Mouse (Mus musculus) thymus, adult 2 months (tissue): ENCODE measurements around the gene Peak1.

Experiments
- CTCF ChIP-seq: fragments of 200-500 bp; IDR thresholded peaks from 2 replicates; pipeline ENCODE4 v1.5.1; 2012; ENCODE audit warnings: mild to moderate bottlenecking, control low read depth, low read length, moderate library complexity, borderline replicate concordance; ENCODE audit not compliant: control insufficient read depth, poor library complexity, insufficient read depth; ENCODE audit errors: extremely low read depth
- POLR2A ChIP-seq: fragments of 200-500 bp; IDR thresholded peaks from 2 replicates; pipeline ENCODE4 v1.6.1; 2012; ENCODE audit warnings: mild to moderate bottlenecking, low read length, control low read depth, moderate library complexity; ENCODE audit not compliant: control insufficient read depth, poor library complexity, insufficient read depth; ENCODE audit errors: extremely low read depth

DNA sequence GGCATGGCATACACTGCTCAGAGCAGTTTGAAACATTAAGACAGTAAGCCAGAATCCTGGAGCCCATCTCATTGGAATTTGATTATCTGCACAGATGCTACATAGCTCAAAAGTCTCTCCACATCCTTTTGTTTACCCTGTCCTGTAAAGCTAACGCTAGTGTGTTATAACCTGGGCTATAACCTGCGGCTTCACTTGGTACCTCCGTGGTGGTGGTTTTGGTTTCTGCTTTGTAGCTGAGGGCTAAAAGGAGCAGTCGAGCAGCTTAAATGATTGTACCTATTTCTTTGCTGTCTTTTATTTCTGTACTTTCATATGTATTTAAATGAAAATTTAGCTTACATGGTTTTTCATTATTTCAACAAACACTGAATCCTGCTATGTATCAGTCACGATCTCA lies 4.1 kb upstream of the Peak1 start:
- TF ChIP-seq POLR2A (no peak), CTCF (no peak)
